Comparison of ENCODE assay signal across 24 mouse cellular contexts in the genomic region with DNA sequence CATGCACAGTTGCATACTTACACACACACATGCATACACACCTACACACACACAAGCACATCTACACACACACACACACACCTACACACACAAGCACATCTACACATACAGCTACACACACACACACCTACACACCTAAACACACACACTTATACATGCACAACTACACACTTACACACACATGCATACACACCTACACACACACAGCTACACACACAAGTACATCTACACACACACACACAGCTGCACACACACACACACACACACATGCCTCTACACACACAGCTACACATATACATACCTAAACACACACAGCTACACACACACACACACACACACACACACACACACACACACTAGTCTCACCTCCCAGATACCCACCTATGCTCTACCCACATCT. TPM values are rescaled to one million over a fixed set of nuclear protein-coding genes. Genes with fewer than 3 reads are reported as not detected.
DNase-seq lines count a peak whose midpoint lies in the region; TF ChIP-seq lines count a peak whose summit lies in the region.
"Had no signal": no experiment of that assay in that cellular context is flagged by ENCODE, and none has a peak within 500 bp of the region (broad histone marks: within the 10 kb centered on the region; RNA-seq: fewer than 3 reads in every experiment).

No protein-coding gene starts in this region.

- H3K79me2 ChIP-seq in MEL (ENCODE audit: control insufficient read depth, insufficient read depth, low read length, poor library complexity) = no peaks in the 10 kb centered on the region

- TF ChIP-seq RAD21 in MEL (IDR thresholded peaks at IDR 0.05; ENCODE audit: low read depth, low read length) = no peak

- no peak overlapping the region for H3K9ac ChIP-seq in MEL (ENCODE audit: control insufficient read depth, low read depth, low read length, poor library complexity, severe bottlenecking)

- no peak for TF ChIP-seq CTCF in MEL (IDR thresholded peaks at IDR 0.05 in 2 of 3, conservative IDR thresholded peaks at IDR 0.05 in 1 of 3; ENCODE audit: control insufficient read depth in 1 of 3, insufficient read depth in 1 of 3, low read depth in 2 of 3, low read length in 3 of 3, poor library complexity in 1 of 3, severe bottlenecking in 1 of 3)

- no peak for TF ChIP-seq POLR2A in MEL (IDR thresholded peaks at IDR 0.05; ENCODE audit: control insufficient read depth in 1 of 2, insufficient read depth in 1 of 2, low read depth in 1 of 2, low read length in 2 of 2, poor library complexity in 1 of 2)

- no peak overlapping the region for H3K4me3 ChIP-seq in MEL (ENCODE audit: control insufficient read depth in 1 of 2, insufficient read depth in 1 of 2, low read depth in 2 of 2, low read length in 2 of 2)
- H3K4me3 ChIP-seq in forebrain, embryonic 10.5 days = no peak overlapping the region

- H3K4me1 ChIP-seq in MEL (ENCODE audit: control insufficient read depth in 1 of 2, insufficient read depth in 2 of 2, low read length in 2 of 2) = no peaks in the 10 kb centered on the region
- H3K4me1 ChIP-seq in forebrain, embryonic 10.5 days = no peaks in the 10 kb centered on the region

- TF ChIP-seq EP300 in MEL (IDR thresholded peaks at IDR 0.05; ENCODE audit: low read depth in 1 of 2, low read length in 2 of 2) = no peak

- DNase-seq in MEL (ENCODE audit: low read depth, low spot score) = no peak
- no peak for DNase-seq in forebrain, embryonic 10.5 days (ENCODE audit: extremely low spot score, low spot score)
- DNase-seq: adrenal gland, adult 2 months; adrenal gland, adult 8-10 months; adrenal gland, postnatal 10 days; adrenal gland, postnatal 14 days; adrenal gland, postnatal 25 days; adrenal gland, postnatal 36 days; B cell, adult 2 months; cerebellum, adult 11 months; cerebellum, adult 11-12 months; cerebellum, adult 18-20 months; cerebellum, adult 2 months; cerebellum, adult 8-10 months had no signal

- H3K27ac ChIP-seq in MEL (ENCODE audit: control insufficient read depth, low read depth, low read length) = no peak overlapping the region
- no peak overlapping the region for H3K27ac ChIP-seq in forebrain, embryonic 10.5 days

- H3K36me3 ChIP-seq in MEL (ENCODE audit: control insufficient read depth in 1 of 2, insufficient read depth in 2 of 2, low read length in 2 of 2) = no peaks in the 10 kb centered on the region
- no peaks in the 10 kb centered on the region for H3K36me3 ChIP-seq in forebrain, embryonic 10.5 days (replicated peaks)
- H3K36me3 ChIP-seq: G1E had no signal

- no peaks in the 10 kb centered on the region for H3K9me3 ChIP-seq in MEL (replicated peaks; ENCODE audit: insufficient read depth, low read length)
- H3K9me3 ChIP-seq in forebrain, embryonic 10.5 days = no peaks in the 10 kb centered on the region

- no peaks in the 10 kb centered on the region for H3K27me3 ChIP-seq in MEL (ENCODE audit: control insufficient read depth in 1 of 2, insufficient read depth in 2 of 2, low read length in 2 of 2)
- no peaks in the 10 kb centered on the region for H3K27me3 ChIP-seq in forebrain, embryonic 10.5 days (ENCODE audit: poor library complexity, severe bottlenecking)

TF ChIP-seq in MEL, 35 proteins besides CTCF, POLR2A, EP300 and RAD21:
- TF ChIP-seq TAL1 (IDR thresholded peaks at IDR 0.05; ENCODE audit: low read length) = 0 out of 2 replicates have a peak, but pooled peaks have one; percentile 3
- peak; percentile 91; the same call in 1 of the 2 replicates for TF ChIP-seq POLR2AphosphoS5 (IDR thresholded peaks at IDR 0.05; ENCODE audit: borderline replicate concordance, low read depth, low read length)
- no peak for TF ChIP-seq ZC3H11A (IDR thresholded peaks at IDR 0.05; ENCODE audit: low read depth, low read length)
- no peak for TF ChIP-seq SIN3A (IDR thresholded peaks at IDR 0.05; ENCODE audit: low read length)
- TF ChIP-seq CHD2 (IDR thresholded peaks at IDR 0.05; ENCODE audit: low read length) = no peak
- no peak for TF ChIP-seq GATA1 (IDR thresholded peaks at IDR 0.05; ENCODE audit: low read depth, low read length)

RNA-seq across cellular contexts. Expression of a gene that starts 12.3 kb away (rescaled TPM):
- total RNA-seq in MEL (2012; rRNA removed) = not detected in 2 replicates
- not detected for polyA plus RNA-seq in MEL (2012; ENCODE audit: insufficient read depth in 1 of 2, insufficient read length in 2 of 2, low read depth in 1 of 2, low replicate concordance in 2 of 2, missing spikeins in 1 of 2)
- polyA plus RNA-seq in forebrain, embryonic 10.5 days (2016; fragmentation: Nextera tagmentation; extraction: Ambion mirVana) = not detected in 2 replicates
- total RNA-seq: adrenal gland, adult 18-20 months; adrenal gland, adult 2 months; adrenal gland, adult 8-10 months; adrenal gland, postnatal 10 days; adrenal gland, postnatal 14 days; adrenal gland, postnatal 25 days; adrenal gland, postnatal 36 days; adrenal gland, postnatal 4 days; CH12.LX; ES-E14; G1E had no signal
- polyA plus RNA-seq: activated CD4-positive, CD25-positive, alpha-beta regulatory T cell, adult 4 months; adrenal gland, adult 2 months; C2C12; CD4-positive, CD25-positive, alpha-beta regulatory T cell, adult 4 months; G1E; Patski had no signal

RNA-seq across cellular contexts. Expression of a gene that starts 18.0 kb away (rescaled TPM):
- total RNA-seq in MEL (2012; rRNA removed) = not detected in 2 replicates
- not detected for polyA plus RNA-seq in MEL (2012; ENCODE audit: insufficient read depth in 1 of 2, insufficient read length in 2 of 2, low read depth in 1 of 2, low replicate concordance in 2 of 2, missing spikeins in 1 of 2)
- polyA plus RNA-seq in forebrain, embryonic 10.5 days (2016; fragmentation: Nextera tagmentation; extraction: Ambion mirVana) = 0.37 and 0.41 TPM in 2 replicates
- total RNA-seq: adrenal gland, adult 18-20 months; adrenal gland, adult 2 months; adrenal gland, adult 8-10 months; adrenal gland, postnatal 10 days; adrenal gland, postnatal 14 days; adrenal gland, postnatal 25 days; adrenal gland, postnatal 36 days; adrenal gland, postnatal 4 days; CH12.LX; G1E had no signal
- polyA plus RNA-seq: activated CD4-positive, CD25-positive, alpha-beta regulatory T cell, adult 4 months; adrenal gland, adult 2 months; CD4-positive, CD25-positive, alpha-beta regulatory T cell, adult 4 months; G1E had no signal

RNA-seq across cellular contexts. Expression of a gene that starts 36.5 kb away (rescaled TPM):
- not detected in 2 replicates for total RNA-seq in MEL (2012; rRNA removed)
- polyA plus RNA-seq in MEL (2012; ENCODE audit: insufficient read depth in 1 of 2, insufficient read length in 2 of 2, low read depth in 1 of 2, low replicate concordance in 2 of 2, missing spikeins in 1 of 2) = not detected
- polyA plus RNA-seq in forebrain, embryonic 10.5 days (2016; fragmentation: Nextera tagmentation; extraction: Ambion mirVana) = not detected in 2 replicates
- total RNA-seq: adrenal gland, adult 18-20 months; adrenal gland, adult 2 months; adrenal gland, adult 8-10 months; adrenal gland, postnatal 10 days; adrenal gland, postnatal 14 days; adrenal gland, postnatal 25 days; adrenal gland, postnatal 36 days; adrenal gland, postnatal 4 days; CH12.LX; G1E had no signal
- polyA plus RNA-seq: activated CD4-positive, CD25-positive, alpha-beta regulatory T cell, adult 4 months; adrenal gland, adult 2 months; C2C12; CD4-positive, CD25-positive, alpha-beta regulatory T cell, adult 4 months; cerebellum, adult 2 months; G1E; Patski had no signal

RNA-seq across cellular contexts. Expression of a gene that starts 50.6 kb away (rescaled TPM):
- total RNA-seq in MEL (2012; rRNA removed) = not detected in 2 replicates
- not detected for polyA plus RNA-seq in MEL (2012; ENCODE audit: insufficient read depth in 1 of 2, insufficient read length in 2 of 2, low read depth in 1 of 2, low replicate concordance in 2 of 2, missing spikeins in 1 of 2)
- not detected in 2 replicates for polyA plus RNA-seq in forebrain, embryonic 10.5 days (2016; fragmentation: Nextera tagmentation; extraction: Ambion mirVana)
- total RNA-seq: adrenal gland, adult 18-20 months; adrenal gland, adult 2 months; adrenal gland, adult 8-10 months; adrenal gland, postnatal 10 days; adrenal gland, postnatal 14 days; adrenal gland, postnatal 25 days; adrenal gland, postnatal 36 days; adrenal gland, postnatal 4 days; CH12.LX; ES-E14; G1E had no signal
- polyA plus RNA-seq: adrenal gland, adult 2 months; brain, embryonic 14.5 days; C2C12; CD4-positive, CD25-positive, alpha-beta regulatory T cell, adult 4 months; cerebellum, adult 2 months; G1E; Patski had no signal

RNA-seq across cellular contexts. Expression of a gene that starts 55.6 kb away (rescaled TPM):
- total RNA-seq in MEL (2012; rRNA removed) = not detected in 2 replicates
- polyA plus RNA-seq in MEL (2012; ENCODE audit: insufficient read depth in 1 of 2, insufficient read length in 2 of 2, low read depth in 1 of 2, low replicate concordance in 2 of 2, missing spikeins in 1 of 2) = not detected
- not detected in 2 replicates for polyA plus RNA-seq in forebrain, embryonic 10.5 days (2016; fragmentation: Nextera tagmentation; extraction: Ambion mirVana)
- total RNA-seq: adrenal gland, adult 18-20 months; adrenal gland, adult 2 months; adrenal gland, adult 8-10 months; adrenal gland, postnatal 10 days; adrenal gland, postnatal 14 days; adrenal gland, postnatal 25 days; adrenal gland, postnatal 36 days; adrenal gland, postnatal 4 days; CH12.LX; ES-E14; G1E had no signal
- polyA plus RNA-seq: activated CD4-positive, CD25-positive, alpha-beta regulatory T cell, adult 4 months; adrenal gland, adult 2 months; C2C12; CD4-positive, CD25-positive, alpha-beta regulatory T cell, adult 4 months; cerebellum, adult 2 months; G1E; Patski had no signal
